Mouse (Mus musculus) CD4-positive, CD25-positive, alpha-beta regulatory T cell (primary cell): ENCODE results near the gene Swsap1. TPM values are rescaled to one million over a fixed set of nuclear protein-coding genes. Genes with fewer than 3 reads are reported as not detected.

ENCODE experiments used
- polyA plus RNA-seq: library from polyadenylated mRNA; unstranded; fragments of 100-300 nt; shearing (Covaris generic); gene quantifications from one replicate; pipeline ENCODE4 v1.2.1, GENCODE M21; 2017

Gene Swsap1
- 14.6 TPM for polyA plus RNA-seq

DNA sequence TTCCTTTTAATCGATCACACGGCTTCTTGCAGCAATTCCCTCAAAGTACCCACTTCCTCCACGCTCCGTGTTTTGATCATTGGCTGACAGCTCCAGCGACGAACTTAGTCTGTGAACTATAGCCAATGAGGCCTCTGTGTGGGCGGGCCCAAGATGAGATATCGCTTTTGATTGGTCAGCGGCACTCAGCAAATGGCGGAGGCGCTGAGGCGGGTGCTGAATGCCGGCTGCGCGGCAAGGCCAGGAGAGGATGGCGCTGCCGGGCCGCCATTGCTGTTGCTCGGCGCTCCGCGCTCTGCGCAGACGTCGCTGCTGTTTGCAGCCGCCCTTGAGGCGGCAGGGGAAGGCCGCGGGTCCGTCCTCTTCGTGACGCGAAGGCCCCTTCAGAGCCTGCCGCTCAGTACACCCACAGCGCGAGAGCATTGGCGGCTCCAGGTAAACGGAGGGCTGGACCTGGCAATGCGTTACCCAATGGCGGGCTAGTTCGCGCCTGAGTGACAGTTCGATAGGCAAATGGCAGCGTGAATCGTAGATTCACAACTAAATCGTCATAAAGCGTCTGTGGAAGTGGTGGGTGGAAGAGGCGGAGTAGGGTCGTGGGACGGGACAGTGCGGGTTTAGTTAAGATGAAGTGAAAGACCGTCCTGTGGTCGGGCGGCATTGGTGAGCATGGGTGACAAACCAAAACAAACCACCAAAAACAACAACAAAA, at the start of gene Swsap1:
Gene Swsap1, plus strand, starts transcription at position 186 of the 712 bp plus-strand sequence.

GRCm38 (mm10) chr9:21918035-21918592, 37.4 kb upstream of the Swsap1 start, which contains the start of gene Rab3d:
Gene Rab3d, minus strand, starts transcription at chr9:21918192.

GRCm38 (mm10) chr9:21927208-21927753, 28.3 kb upstream of the Swsap1 start, which contains the start of the genes Ccdc159 and Tmem205:
Gene Ccdc159, plus strand, starts transcription at chr9:21927471.
Gene Tmem205, minus strand, starts transcription at chr9:21927556.

GRCm38 (mm10) chr9:21936692-21937570, 18.6 kb upstream of the Swsap1 start, which contains the start of gene Plppr2:
Gene Plppr2, plus strand, starts transcription at chr9:21937033.

DNA sequence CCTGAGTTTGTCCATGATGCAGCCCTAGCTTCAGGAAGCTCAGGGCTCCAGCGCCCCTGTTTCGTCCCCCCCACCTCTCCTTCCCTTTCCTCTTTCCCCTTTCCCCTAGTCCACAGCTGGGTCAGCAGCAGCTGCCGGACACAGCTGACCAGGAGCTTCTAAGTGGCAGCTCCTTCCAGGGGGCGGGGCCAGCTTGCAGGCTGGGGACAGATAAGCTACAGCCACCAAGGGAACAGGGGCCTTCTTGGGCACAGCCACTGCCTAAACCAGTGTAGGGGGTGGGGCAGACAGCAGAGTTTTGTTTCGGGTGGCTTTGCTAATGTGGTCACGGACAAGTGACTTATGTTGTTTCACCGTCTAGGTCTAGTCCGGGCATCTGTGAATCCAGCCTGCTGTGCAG, 7.9 kb downstream of the Swsap1 start, which contains the start of gene Epor:
Gene Epor, minus strand, starts transcription at position 90 of the 400 bp plus-strand sequence.

DNA sequence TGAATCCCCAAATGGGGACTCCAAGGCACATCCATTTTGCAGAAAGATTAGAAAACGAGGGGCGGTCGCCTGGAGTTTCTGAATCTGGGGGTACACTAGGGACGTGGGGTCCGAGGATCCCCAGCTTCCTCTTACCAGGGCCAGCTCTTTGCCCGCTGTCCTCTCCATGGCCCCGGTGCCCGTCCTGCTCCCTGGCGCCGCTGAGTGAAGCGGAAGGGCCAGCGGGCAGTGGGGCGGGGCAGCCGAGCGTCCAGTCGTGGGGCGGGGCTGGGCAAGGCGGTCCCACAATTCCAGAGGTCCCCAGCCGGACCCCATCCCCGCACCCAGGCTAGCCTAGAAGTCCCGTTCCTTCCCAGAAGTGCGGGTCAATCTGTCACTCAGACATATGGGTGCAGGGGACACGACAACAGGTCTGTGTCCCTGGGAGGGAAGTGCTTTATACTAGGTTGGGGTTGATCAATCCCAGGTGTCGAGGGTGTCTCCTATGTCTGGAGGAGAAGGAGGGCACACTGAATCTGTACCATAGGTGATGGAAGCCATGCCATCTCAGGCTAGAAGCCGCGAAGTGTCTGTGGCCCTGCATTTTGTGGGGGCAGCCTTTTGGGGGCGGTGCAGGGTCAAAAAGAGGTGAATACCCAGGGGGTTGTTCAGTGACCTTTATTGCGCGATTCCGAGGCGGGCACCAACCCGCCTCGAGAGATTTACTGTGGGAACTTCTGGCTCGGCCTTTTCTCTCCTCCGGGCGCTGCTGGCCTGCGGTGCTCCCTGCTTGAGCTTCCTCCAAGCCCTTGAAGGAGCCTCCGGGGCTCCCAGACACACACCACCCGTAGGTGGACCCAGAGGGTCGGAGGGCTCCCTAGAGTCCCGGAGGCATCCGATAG, 33.9 kb downstream of the Swsap1 start, which contains the start of gene Rgl3:
Gene Rgl3, minus strand, starts transcription at position 217 of the 881 bp plus-strand sequence.

GRCm38 (mm10) chr9:22002194-22003162, 46.9 kb downstream of the Swsap1 start, which contains the start of the genes Ccdc151 and Prkcsh:
Gene Ccdc151, minus strand, starts transcription at chr9:22002634.
Gene Prkcsh, plus strand, starts transcription at chr9:22002806.

Other genes starting within 250 kb of the Swsap1 start
- gene Ldlr, start 232.3 kb upstream of the Swsap1 start, polyA plus RNA-seq = 30.3 TPM
- 3.3 TPM for gene Spc24, start 195.5 kb upstream of the Swsap1 start, polyA plus RNA-seq
- not detected for gene Kank2, start 157.0 kb upstream of the Swsap1 start, polyA plus RNA-seq
- not detected for gene Angptl8, start 120.2 kb upstream of the Swsap1 start, polyA plus RNA-seq
- 2.1 TPM for gene Dock6, start 103.1 kb upstream of the Swsap1 start, polyA plus RNA-seq
- gene Rab3d, start 37.6 kb upstream of the Swsap1 start, polyA plus RNA-seq = 9.3 TPM
- 0.20 TPM for gene Ccdc159, start 28.3 kb upstream of the Swsap1 start, polyA plus RNA-seq
- gene Tmem205, start 28.2 kb upstream of the Swsap1 start, polyA plus RNA-seq = 1.7 TPM
- gene Plppr2, start 18.7 kb upstream of the Swsap1 start, polyA plus RNA-seq = 1.1 TPM
- gene Epor, start 7.8 kb downstream of the Swsap1 start, polyA plus RNA-seq = 0.45 TPM
- gene Rgl3, start 33.7 kb downstream of the Swsap1 start, polyA plus RNA-seq = not detected
- not detected for gene Ccdc151, start 46.9 kb downstream of the Swsap1 start, polyA plus RNA-seq
- 83.1 TPM for gene Prkcsh, start 47.1 kb downstream of the Swsap1 start, polyA plus RNA-seq
- not detected for gene Elavl3, start 96.3 kb downstream of the Swsap1 start, polyA plus RNA-seq
- not detected for gene Gm49318, start 115.5 kb downstream of the Swsap1 start, polyA plus RNA-seq
- 26.5 TPM for gene Zfp653, start 115.6 kb downstream of the Swsap1 start, polyA plus RNA-seq
- 52.0 TPM for gene Ecsit, start 129.7 kb downstream of the Swsap1 start, polyA plus RNA-seq
- gene Cnn1, start 143.5 kb downstream of the Swsap1 start, polyA plus RNA-seq = 0.07 TPM
- 72.2 TPM for gene Elof1, start 161.4 kb downstream of the Swsap1 start, polyA plus RNA-seq
- 278 TPM for gene Acp5, start 180.0 kb downstream of the Swsap1 start, polyA plus RNA-seq
- 38.4 TPM for gene Pigyl, start 201.1 kb downstream of the Swsap1 start, polyA plus RNA-seq
- not detected for gene Zfp872, start 232.3 kb downstream of the Swsap1 start, polyA plus RNA-seq